Mouse (Mus musculus): ENCODE measurements around the gene Hs1bp3.

DNA sequence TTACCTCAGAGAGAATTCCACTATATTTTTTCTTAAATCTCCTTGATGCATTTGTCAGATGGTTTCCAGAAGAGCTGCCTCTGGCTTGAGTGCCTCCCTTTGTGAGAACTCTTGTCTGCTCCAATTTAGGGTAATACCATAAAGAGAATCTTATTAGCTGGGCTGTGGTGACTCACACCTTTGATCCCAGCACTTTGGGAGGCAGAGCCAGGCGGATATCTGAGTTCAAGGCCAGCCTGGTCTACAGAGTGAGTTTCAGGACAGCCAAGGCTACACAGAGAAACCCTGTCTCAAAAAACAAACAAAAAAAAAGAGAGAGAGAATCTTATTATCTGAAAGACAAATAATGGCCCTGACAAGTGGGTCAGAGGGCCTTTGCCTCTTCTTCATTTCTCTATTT lies 63.9 kb downstream of the Hs1bp3 start:
- no peak for TF ChIP-seq CTCF (IDR thresholded peaks at IDR 0.05; ENCODE audit: control insufficient read depth, insufficient read depth, insufficient read length)
- no peak for TF ChIP-seq MAX (IDR thresholded peaks at IDR 0.05)
- no peak for TF ChIP-seq MYOG (IDR thresholded peaks at IDR 0.05; ENCODE audit: control insufficient read depth, extremely low read depth, insufficient read length)
- TF ChIP-seq USF1 (IDR thresholded peaks at IDR 0.05; ENCODE audit: low read depth), result no peak
